Mouse (Mus musculus) MEL (cell line): ENCODE data around the gene Vwce. TPM values are rescaled to one million over a fixed set of nuclear protein-coding genes. Genes with fewer than 3 reads are reported as not detected.

Source experiments
- DNase-seq: peaks from one replicate; pipeline ENCODE4 v3.0.0; 2011; ENCODE audit warnings: low read depth, low spot score
- H3K27ac ChIP-seq: 2 replicates; pipeline ENCODE4 v1.5.1; 2012; ENCODE audit warnings: low read depth, mild to moderate bottlenecking, control low read depth, low read length, moderate library complexity; ENCODE audit not compliant: control insufficient read depth
- H3K27me3 ChIP-seq, 2 experiments: fragments of 150-350 bp in 1 of 2; sonication (generic) in 1 of 2; 2 replicates each; pipeline ENCODE4 v1.6.1; 2012; ENCODE audit warnings: low read length in 2 of 2, mild to moderate bottlenecking in 2 of 2, improper control_type of control experiment in 1 of 2, moderate library complexity in 1 of 2; ENCODE audit not compliant: insufficient read depth in 2 of 2, control insufficient read depth in 1 of 2
- H3K36me3 ChIP-seq, 2 experiments: 2 replicates each; pipeline ENCODE4 v1.6.1; 2012 to 2014; ENCODE audit warnings: low read length in 2 of 2, improper control_type of control experiment in 1 of 2, inconsistent platforms in 1 of 2, mild to moderate bottlenecking in 1 of 2; ENCODE audit not compliant: insufficient read depth in 2 of 2, control insufficient read depth in 1 of 2
- H3K4me1 ChIP-seq, 2 experiments: fragments of 150-350 bp in 1 of 2; sonication (generic) in 1 of 2; 2 replicates each; pipeline ENCODE4 v1.6.1; 2012; ENCODE audit warnings: low read length in 2 of 2, improper control_type of control experiment in 1 of 2, mild to moderate bottlenecking in 1 of 2; ENCODE audit not compliant: insufficient read depth in 2 of 2, control insufficient read depth in 1 of 2
- H3K4me3 ChIP-seq, 2 experiments: fragments of 150-350 bp in 1 of 2; sonication (generic) in 1 of 2; 2 replicates each; pipeline ENCODE4 v1.5.1; 2012; ENCODE audit warnings: low read depth in 2 of 2, low read length in 2 of 2, mild to moderate bottlenecking in 2 of 2, moderate library complexity in 2 of 2, control low read depth in 1 of 2, improper control_type of control experiment in 1 of 2; ENCODE audit not compliant: control insufficient read depth in 1 of 2, insufficient read depth in 1 of 2
- H3K79me2 ChIP-seq: 2 replicates; pipeline ENCODE4 v1.6.1; 2012; ENCODE audit warnings: mild to moderate bottlenecking, low read length, moderate library complexity; ENCODE audit not compliant: control insufficient read depth, poor library complexity, insufficient read depth
- H3K9ac ChIP-seq: 2 replicates; pipeline ENCODE4 v1.6.1; 2012; ENCODE audit warnings: low read depth, mild to moderate bottlenecking, control low read depth, low read length, moderate library complexity; ENCODE audit not compliant: control insufficient read depth, poor library complexity, severe bottlenecking
- H3K9me3 ChIP-seq: fragments of 150-350 bp; sonication (generic); replicated peaks from 2 replicates; pipeline ENCODE4 v1.6.1; 2012; ENCODE audit warnings: mild to moderate bottlenecking, low read length, improper control_type of control experiment, moderate library complexity; ENCODE audit not compliant: insufficient read depth
- BHLHE40 ChIP-seq: IDR thresholded peaks from 2 replicates; pipeline ENCODE4 v1.6.1; 2012; ENCODE audit warnings: low read depth, mild to moderate bottlenecking, inconsistent platforms, low read length, improper control_type of control experiment, borderline replicate concordance
- CTCF ChIP-seq, 3 experiments: IDR thresholded peaks in 2 of 3; conservative IDR thresholded peaks in 1 of 3; 2 replicates each; pipeline ENCODE4 v1.5.1; 2011 to 2012; ENCODE audit warnings: low read length in 3 of 3, low read depth in 2 of 3, mild to moderate bottlenecking in 2 of 3, improper control_type of control experiment in 1 of 3, inconsistent platforms in 1 of 3, mixed read lengths in 1 of 3, moderate library complexity in 1 of 3; ENCODE audit not compliant: control insufficient read depth in 1 of 3, insufficient read depth in 1 of 3, poor library complexity in 1 of 3, severe bottlenecking in 1 of 3
- E2F4 ChIP-seq: IDR thresholded peaks from 2 replicates; pipeline ENCODE4 v1.6.1; 2011; ENCODE audit warnings: low read depth, low read length, improper control_type of control experiment, borderline replicate concordance
- ELF1 ChIP-seq: IDR thresholded peaks from 2 replicates; pipeline ENCODE4 v1.6.1; 2014; ENCODE audit warnings: low read depth, mild to moderate bottlenecking, inconsistent platforms, low read length, improper control_type of control experiment, moderate library complexity
- EP300 ChIP-seq, 2 experiments: IDR thresholded peaks; 2 replicates each; pipeline ENCODE4 v1.6.1; 2011; ENCODE audit warnings: improper control_type of control experiment in 2 of 2, low read length in 2 of 2, low read depth in 1 of 2, mild to moderate bottlenecking in 1 of 2
- GABPA ChIP-seq: IDR thresholded peaks from 2 replicates; pipeline ENCODE4 v1.6.1; 2012; ENCODE audit warnings: low read depth, mild to moderate bottlenecking, inconsistent platforms, low read length, improper control_type of control experiment, moderate library complexity
- GATA1 ChIP-seq: IDR thresholded peaks from 2 replicates; pipeline ENCODE4 v1.6.1; 2011; ENCODE audit warnings: low read depth, low read length, improper control_type of control experiment
- HCFC1 ChIP-seq: IDR thresholded peaks from 2 replicates; pipeline ENCODE4 v1.6.1; 2012; ENCODE audit warnings: low read depth, mild to moderate bottlenecking, inconsistent platforms, low read length, improper control_type of control experiment, moderate library complexity
- MAZ ChIP-seq: IDR thresholded peaks from 2 replicates; pipeline ENCODE4 v1.6.1; 2012; ENCODE audit warnings: low read depth, mild to moderate bottlenecking, inconsistent platforms, low read length, improper control_type of control experiment
- MXI1 ChIP-seq: IDR thresholded peaks from 2 replicates; pipeline ENCODE4 v1.6.1; 2011; ENCODE audit warnings: mild to moderate bottlenecking, low read depth, low read length, improper control_type of control experiment
- MYB ChIP-seq: IDR thresholded peaks from 2 replicates; pipeline ENCODE4 v1.6.1; 2011; ENCODE audit warnings: mild to moderate bottlenecking, low read depth, low read length, improper control_type of control experiment
- MYC ChIP-seq: IDR thresholded peaks from 2 replicates; pipeline ENCODE4 v1.6.1; 2011; ENCODE audit warnings: low read depth, mild to moderate bottlenecking, low read length, improper control_type of control experiment, moderate library complexity
- NELFE ChIP-seq: IDR thresholded peaks from 2 replicates; pipeline ENCODE4 v1.6.1; 2011; ENCODE audit warnings: low read depth, low read length, improper control_type of control experiment
- POLR2AphosphoS5 ChIP-seq: IDR thresholded peaks from 2 replicates; pipeline ENCODE4 v1.6.1; 2012; ENCODE audit warnings: low read depth, borderline replicate concordance, mild to moderate bottlenecking, inconsistent platforms, low read length, moderate library complexity, mixed read lengths
- RAD21 ChIP-seq: IDR thresholded peaks from 2 replicates; pipeline ENCODE4 v1.6.1; 2011; ENCODE audit warnings: mild to moderate bottlenecking, low read depth, low read length, improper control_type of control experiment
- SIN3A ChIP-seq: IDR thresholded peaks from 2 replicates; pipeline ENCODE4 v1.6.1; 2012; ENCODE audit warnings: low read length, improper control_type of control experiment, inconsistent platforms
- SMC3 ChIP-seq: IDR thresholded peaks from 2 replicates; pipeline ENCODE4 v1.6.1; 2011; ENCODE audit warnings: low read depth, low read length, improper control_type of control experiment
- TAL1 ChIP-seq: IDR thresholded peaks from 2 replicates; pipeline ENCODE4 v1.6.1; 2012; ENCODE audit warnings: mild to moderate bottlenecking, inconsistent platforms, low read length, moderate library complexity, mixed read lengths
- TBP ChIP-seq: IDR thresholded peaks from 2 replicates; pipeline ENCODE4 v1.8.0; 2011; ENCODE audit warnings: low read depth, low read length, improper control_type of control experiment
- USF1 ChIP-seq: IDR thresholded peaks from 2 replicates; pipeline ENCODE4 v1.6.1; 2014; ENCODE audit warnings: low read depth, mild to moderate bottlenecking, inconsistent platforms, low read length, improper control_type of control experiment, moderate library complexity
- ZC3H11A ChIP-seq: IDR thresholded peaks from 2 replicates; pipeline ENCODE4 v1.6.1; 2012; ENCODE audit warnings: low read depth, mild to moderate bottlenecking, inconsistent platforms, low read length, improper control_type of control experiment
- ZNF384 ChIP-seq: IDR thresholded peaks from 2 replicates; pipeline ENCODE4 v1.6.1; 2012; ENCODE audit warnings: low read depth, mild to moderate bottlenecking, inconsistent platforms, low read length, improper control_type of control experiment
- polyA plus RNA-seq, 2 experiments: library from polyadenylated mRNA; stranded (reverse) in 1 of 2; unstranded in 1 of 2; fragments of >175 nt in 1 of 2; fragments of >200 nt in 1 of 2; gene quantifications; 2 replicates each; pipeline versions ENCODE4 v1.2.1 to v1.2.4; 2012; ENCODE audit warnings: low replicate concordance in 2 of 2, low read depth in 1 of 2; ENCODE audit not compliant: insufficient read length in 2 of 2, insufficient read depth in 1 of 2, missing spikeins in 1 of 2
- total RNA-seq: library from RNA; depleted of rRNA; stranded (reverse); fragments of 300-350 nt; gene quantifications from 2 replicates; pipeline ENCODE4 v1.2.3, GENCODE M21; 2012

The Vwce gene
- total and polyA plus RNA-seq, 3 experiments = 0.04 to 666 (median 1.8) TPM

DNA sequence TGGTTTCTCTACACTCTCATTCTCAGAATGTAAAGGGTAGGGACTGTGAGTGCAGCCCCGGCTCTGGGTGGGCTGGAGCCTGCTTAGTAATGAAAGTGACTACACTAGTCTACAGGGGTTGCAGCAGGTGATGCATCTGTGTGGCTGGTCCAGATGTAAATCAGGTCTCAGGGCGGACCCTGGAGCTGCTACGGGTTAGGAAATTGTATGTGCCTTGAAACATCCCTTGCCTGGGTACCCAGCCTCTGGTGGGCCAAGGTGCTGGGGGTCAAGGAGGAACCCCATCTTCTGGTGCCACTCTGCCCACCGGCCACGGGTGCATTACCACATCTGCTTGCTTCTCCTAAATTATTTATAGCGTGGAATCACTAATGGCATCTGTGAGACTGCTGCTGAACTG lies 80.2 kb downstream of the Vwce start:
- no peak overlapping the region for H3K9ac ChIP-seq
- no peaks in the 10 kb centered on the region for H3K79me2 ChIP-seq

DNA sequence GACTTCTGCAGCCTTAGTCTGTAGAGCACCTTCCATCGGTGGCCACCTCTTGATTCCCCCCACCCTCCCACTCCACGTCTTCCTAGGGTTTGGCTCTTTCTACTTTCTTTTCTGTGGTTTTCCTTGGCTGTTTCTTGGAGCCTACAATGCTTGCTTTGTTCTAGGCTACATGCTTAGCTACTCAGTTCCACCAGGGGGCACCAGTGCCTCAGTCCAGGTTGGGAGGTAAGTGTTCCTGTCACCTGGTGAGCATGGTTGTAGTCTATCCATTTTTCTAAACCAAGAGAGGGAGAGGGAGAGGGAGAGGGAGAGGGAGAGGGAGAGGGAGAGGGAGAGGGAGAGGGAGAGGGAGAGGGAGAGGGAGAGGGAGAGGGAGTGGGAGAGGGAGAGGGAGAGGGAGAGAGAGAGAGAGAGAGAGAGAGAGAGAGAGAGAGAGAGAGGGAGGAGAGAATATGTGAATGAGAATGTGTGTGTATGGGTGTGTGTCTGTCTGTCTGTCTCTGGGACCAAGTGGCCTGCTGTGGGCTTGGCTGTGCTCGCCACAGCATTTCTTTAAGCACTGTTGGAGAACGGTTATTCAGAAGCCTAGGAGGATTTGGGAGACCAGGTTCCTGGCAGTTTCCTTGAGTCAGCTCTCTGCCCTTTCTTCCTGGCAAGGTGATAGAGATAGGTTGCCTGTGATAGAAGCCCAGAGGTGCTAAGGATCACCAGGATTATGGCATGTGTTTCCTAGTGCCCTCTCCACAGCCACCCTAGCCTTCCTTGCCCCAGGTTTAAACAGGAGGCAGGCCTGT lies 80.9 kb downstream of the Vwce start:
- Histone ChIP-seq H3K36me3 (peaks cover 0 to 3% of the 10 kb centered on the region in 2 experiments; a peak in 1 of 4 replicates), H3K79me2 (no peaks in the 10 kb centered on the region), H3K9ac (no peak overlapping the region), H3K9me3 (no peaks in the 10 kb centered on the region), H3K4me1 (no peaks in the 10 kb centered on the region), H3K4me3 (no peak overlapping the region), H3K27me3 (no peaks in the 10 kb centered on the region), H3K27ac (no peak overlapping the region)
- DNase-seq = peak; percentile 65
- TF ChIP-seq SMC3 (peak; percentile 77), RAD21 (peak; percentile 59), CTCF (IDR thresholded peaks at IDR 0.05 in 2 of 3, conservative IDR thresholded peaks at IDR 0.05 in 1 of 3; ENCODE audit: control insufficient read depth in 1 of 3, insufficient read depth in 1 of 3, low read depth in 2 of 3, low read length in 3 of 3, poor library complexity in 1 of 3, severe bottlenecking in 1 of 3) (peak; percentile 56 to 80 (median 70)), ELF1 (no peak), ZC3H11A (peak; percentile 50)

More for the DNA sequence above, 80.2 kb downstream of the Vwce start:
- Histone ChIP-seq H3K27ac (no peak overlapping the region), H3K27me3 (no peaks in the 10 kb centered on the region), H3K36me3 (peaks cover 0 to 3% of the 10 kb centered on the region in 2 experiments; a peak in 2 of 4 replicates), H3K4me1 (0 out of 4 replicates have a peak, but pooled peaks cover 0 to 4% of the 10 kb centered on the region in 2 experiments), H3K4me3 (no peak overlapping the region), H3K9me3 (no peaks in the 10 kb centered on the region)
- no peak for TF ChIP-seq GATA1
- TF ChIP-seq MAZ = no peak
- TF ChIP-seq MYB = no peak
- TF ChIP-seq TBP = no peak
- TF ChIP-seq E2F4 = no peak
- no peak for DNase-seq

DNA sequence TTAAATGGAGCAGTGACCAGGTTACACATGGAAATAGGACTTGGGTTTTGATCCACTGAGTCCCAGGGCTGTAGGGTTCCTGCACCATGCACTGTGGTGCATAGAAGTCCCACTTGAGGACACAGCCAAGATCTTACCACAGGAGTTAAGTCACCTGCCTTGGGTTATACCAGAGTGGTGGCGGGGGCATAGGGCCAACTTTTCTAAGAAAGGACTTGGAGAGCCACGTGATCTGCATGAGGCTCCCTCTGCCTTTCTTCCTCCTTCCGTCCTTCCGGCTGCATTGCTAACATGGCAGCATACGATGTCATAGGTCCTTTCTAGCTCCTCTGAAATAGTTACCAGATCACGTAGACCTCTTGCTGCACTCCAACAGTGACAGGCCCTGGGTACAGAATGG lies 81.5 kb downstream of the Vwce start:
- Histone ChIP-seq H3K36me3 (no peaks in the 10 kb centered on the region), H3K4me3 (no peak overlapping the region), H3K9me3 (no peaks in the 10 kb centered on the region), H3K27me3 (no peaks in the 10 kb centered on the region), H3K4me1 (no peaks in the 10 kb centered on the region), H3K9ac (no peak overlapping the region), H3K79me2 (no peaks in the 10 kb centered on the region), H3K27ac (no peak overlapping the region)
- DNase-seq = no peak
- no peak for TF ChIP-seq GABPA
- TF ChIP-seq HCFC1 = no peak
- no peak for TF ChIP-seq BHLHE40
- TF ChIP-seq ELF1 = no peak
- TF ChIP-seq ZNF384 = no peak
- TF ChIP-seq MYB = no peak
- no peak for TF ChIP-seq SIN3A
- no peak for TF ChIP-seq GATA1
- no peak for TF ChIP-seq TBP
- no peak for TF ChIP-seq RAD21
- TF ChIP-seq NELFE = no peak
- TF ChIP-seq MXI1 = no peak
- no peak for TF ChIP-seq MYC
- TF ChIP-seq MAZ = no peak
- TF ChIP-seq EP300 (IDR thresholded peaks at IDR 0.05; ENCODE audit: low read depth in 1 of 2, low read length in 2 of 2) = no peak
- no peak for TF ChIP-seq USF1
- no peak for TF ChIP-seq SMC3
- TF ChIP-seq POLR2AphosphoS5 = no peak
- TF ChIP-seq TAL1 = no peak
